Mouse (Mus musculus) liver, embryonic 11.5 days (tissue): Measurements from ENCODE around the gene Klhl36. TPM values are rescaled to one million over a fixed set of nuclear protein-coding genes. Genes with fewer than 3 reads are reported as not detected.
A peak's percentile ranks its signal among the peaks of the same experiment; 100 is the strongest.

Experiments used
- ATAC-seq: fragments of 200-750 bp; cut with Nextera tagmentation; replicated peaks from 2 replicates; pipeline ENCODE4 v1.8.0; 2017; ENCODE audit warnings: moderate number of reproducible peaks, mild to moderate bottlenecking, moderate TSS enrichment, moderate library complexity; ENCODE audit not compliant: low FRiP score
- DNase-seq: peaks from one replicate; pipeline ENCODE4 v3.0.0-alpha.2; 2017; ENCODE audit warnings: low spot score
- H3K27ac ChIP-seq: fragments of 300-500 bp; sonication (generic); 2 replicates; pipeline ENCODE4 v1.5.1; 2014; ENCODE audit warnings: mild to moderate bottlenecking, low read depth, low read length, control low read depth
- H3K27me3 ChIP-seq: fragments of 300-500 bp; sonication (generic); replicated peaks from 2 replicates; pipeline ENCODE4 v1.6.1; 2014; ENCODE audit warnings: low read length, mixed read lengths; ENCODE audit not compliant: control insufficient read depth, insufficient read depth
- H3K36me3 ChIP-seq: fragments of 300-500 bp; sonication (generic); 2 replicates; pipeline ENCODE4 v1.6.1; 2014; ENCODE audit warnings: mild to moderate bottlenecking, low read length, moderate library complexity, mixed read lengths; ENCODE audit not compliant: control insufficient read depth, insufficient read depth
- H3K4me1 ChIP-seq: fragments of 300-500 bp; sonication (generic); replicated peaks from 2 replicates; pipeline ENCODE4 v1.6.1; 2014; ENCODE audit warnings: low read length, mixed read lengths; ENCODE audit not compliant: control insufficient read depth, insufficient read depth
- H3K4me2 ChIP-seq: fragments of 300-500 bp; sonication (generic); 2 replicates; pipeline ENCODE4 v1.6.1; 2014; ENCODE audit warnings: mild to moderate bottlenecking, control low read depth, moderate library complexity
- H3K4me3 ChIP-seq: fragments of 300-500 bp; sonication (generic); 2 replicates; pipeline ENCODE4 v1.5.1; 2014; ENCODE audit warnings: low read depth, low read length, control low read depth
- H3K9ac ChIP-seq: fragments of 300-500 bp; sonication (generic); 2 replicates; pipeline ENCODE4 v1.6.1; 2014; ENCODE audit warnings: low read depth, low read length, control low read depth
- H3K9me3 ChIP-seq: fragments of 300-500 bp; sonication (generic); 2 replicates; pipeline ENCODE4 v1.6.1; 2016; ENCODE audit warnings: low read length, inconsistent platforms, mixed read lengths; ENCODE audit not compliant: control insufficient read depth
- WGBS: fragments of 180-500 bp; shearing (Covaris S2); extraction: QIAGEN DNeasy Blood & Tissue Kit; methylation state at CpG from one replicate; pipeline ENCODE4 v1.1.7; 2014; 5-methylcytosine and 5-hydroxymethylcytosine counted together
- polyA plus RNA-seq: library from polyadenylated mRNA; unstranded; fragments of >200 nt; fragmentation: Nextera tagmentation; extraction: Ambion mirVana; gene quantifications from 2 replicates; pipeline ENCODE4 v1.2.1, GENCODE M21; 2014

Klhl36 gene
- polyA plus RNA-seq, 1 experiment from 2014 or later, result 9.1 TPM

DNA sequence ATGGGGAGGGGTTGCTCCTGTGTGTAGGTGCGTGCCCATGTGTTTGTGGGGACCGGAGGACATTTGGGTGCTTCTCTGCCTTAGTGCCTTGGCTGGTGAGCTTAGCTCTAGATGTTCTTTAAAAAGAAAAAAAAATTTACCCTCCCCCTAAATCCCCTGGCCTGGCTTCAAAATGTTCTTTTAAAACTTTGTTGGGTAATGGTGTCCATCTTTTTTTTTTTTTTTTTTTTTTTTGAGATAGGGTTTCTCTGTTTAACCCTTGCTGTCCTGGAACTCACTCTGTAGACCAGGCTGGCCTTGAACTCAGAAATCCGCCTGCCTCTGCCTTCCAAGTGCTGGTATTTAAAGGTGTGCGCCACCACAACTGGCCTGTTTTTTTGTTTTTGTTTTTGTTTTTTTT lies 53.2 kb downstream of the Klhl36 start:
- 76% methylated on average over 4 of the region's 4 CpGs for WGBS
- Histone ChIP-seq H3K36me3 (peaks cover 3% of the 10 kb centered on the region; the same call in 1 of the 2 replicates), H3K9ac (peak overlapping the region; percentile 44; the same call in 1 of the 2 replicates), H3K27ac (peak overlapping the region; percentile 35), H3K9me3 (no peaks in the 10 kb centered on the region), H3K4me1 (peaks cover 76% of the 10 kb centered on the region), H3K27me3 (no peaks in the 10 kb centered on the region), H3K4me2 (peak overlapping the region; percentile 75), H3K4me3 (no peak overlapping the region)
- ATAC-seq (no peak), DNase-seq (no peak)

DNA sequence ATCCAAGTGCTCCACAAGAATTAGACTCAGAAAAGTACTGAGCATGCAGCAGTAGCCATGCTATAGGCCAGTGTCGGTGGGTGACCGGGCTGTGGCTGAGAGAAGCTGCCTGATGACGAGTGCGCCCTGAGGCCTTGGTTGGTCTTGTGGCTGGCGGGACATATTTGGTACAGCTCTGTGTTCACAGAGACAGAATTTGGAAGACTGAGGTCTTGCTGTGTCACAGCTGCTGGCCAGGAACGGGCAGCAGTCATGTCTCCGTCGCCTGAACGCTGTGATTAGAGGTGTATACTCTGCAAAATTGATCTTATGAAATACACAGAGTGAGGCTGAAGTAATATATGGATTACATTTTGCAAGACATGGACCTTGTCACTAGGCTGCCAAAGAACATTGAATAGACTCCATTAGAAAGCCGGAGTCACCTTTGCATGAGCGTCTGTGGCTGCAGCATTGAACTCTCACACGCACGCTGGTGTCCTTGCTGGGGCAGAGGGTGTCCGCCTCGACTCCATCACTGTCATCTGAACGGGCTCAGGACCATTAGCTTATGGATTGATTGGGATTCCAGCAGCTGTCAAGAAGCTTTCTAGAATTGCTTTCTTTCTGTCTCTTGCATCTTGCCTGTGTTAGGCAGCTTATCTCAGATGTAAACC lies 54.3 kb downstream of the Klhl36 start:
- DNase-seq, result no peak
- H3K27me3 ChIP-seq, result no peaks in the 10 kb centered on the region
- peaks cover 87% of the 10 kb centered on the region for H3K4me1 ChIP-seq
- peaks cover 3% of the 10 kb centered on the region; the same call in 1 of the 2 replicates for H3K36me3 ChIP-seq
- H3K4me3 ChIP-seq, result peak overlapping the region; percentile 8
- peak overlapping the region; percentile 26; the same call in 1 of the 2 replicates for H3K9ac ChIP-seq
- peak overlapping the region; percentile 62 for H3K4me2 ChIP-seq
- no peaks in the 10 kb centered on the region for H3K9me3 ChIP-seq
- ATAC-seq, result no peak
- 64% methylated on average over 16 of the region's 16 CpGs for WGBS
- H3K27ac ChIP-seq, result peak overlapping the region; percentile 87

DNA sequence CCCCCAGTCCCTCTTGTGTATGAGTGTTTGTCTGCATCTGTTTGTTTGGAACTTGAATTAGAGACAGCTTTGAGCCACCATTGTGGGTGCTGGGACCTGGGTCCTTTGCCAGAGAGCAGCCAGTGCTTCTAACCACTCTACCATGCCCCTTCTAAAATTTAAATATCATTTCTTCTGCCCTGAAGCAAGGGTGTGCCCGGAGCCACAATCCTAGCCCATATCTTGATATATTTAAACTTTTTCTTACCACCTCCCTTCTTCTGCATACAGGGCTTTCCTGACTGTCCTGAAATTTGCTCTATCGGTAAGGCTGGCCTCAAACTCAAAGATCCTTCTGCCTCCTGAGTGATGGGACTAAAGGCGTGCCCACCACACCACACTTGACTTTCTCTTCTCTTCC lies 55.3 kb downstream of the Klhl36 start:
- peak overlapping the region; percentile 87 for H3K27ac ChIP-seq
- H3K9me3 ChIP-seq, result no peaks in the 10 kb centered on the region
- peaks cover 3% of the 10 kb centered on the region; the same call in 1 of the 2 replicates for H3K36me3 ChIP-seq
- WGBS, result 51% methylated on average over 3 of the region's 3 CpGs
- ATAC-seq, result no peak; the same call in 1 of the 2 replicates
- H3K4me3 ChIP-seq, result peak overlapping the region; percentile 10; the same call in 1 of the 2 replicates
- no peak for DNase-seq
- H3K27me3 ChIP-seq, result no peaks in the 10 kb centered on the region
- peaks cover 90% of the 10 kb centered on the region for H3K4me1 ChIP-seq
- peak overlapping the region; percentile 62 for H3K4me2 ChIP-seq
- peak overlapping the region; percentile 11 for H3K9ac ChIP-seq

DNA sequence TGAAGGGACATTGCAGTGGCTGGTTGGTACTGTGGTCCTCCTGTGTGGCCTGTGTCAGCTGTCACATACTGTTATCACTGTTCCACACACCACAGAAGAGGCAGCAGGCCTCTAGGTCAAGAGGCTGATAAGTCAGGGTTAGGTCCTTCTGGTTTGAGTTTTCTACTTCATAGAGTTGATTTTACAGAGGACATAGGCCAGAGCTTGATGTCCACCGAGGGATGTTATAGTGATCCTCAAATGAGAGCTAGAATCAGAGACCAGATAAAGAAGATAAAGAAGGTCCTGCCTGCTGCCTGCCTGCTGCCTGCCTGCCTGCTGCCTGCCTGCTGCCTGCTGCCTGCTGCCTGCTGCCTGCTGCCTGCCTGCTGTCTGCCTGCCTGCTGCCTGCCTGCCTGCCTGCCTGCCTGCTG lies 56.1 kb downstream of the Klhl36 start:
- H3K27ac ChIP-seq, result peak overlapping the region; percentile 87
- peak overlapping the region; percentile 62 for H3K4me2 ChIP-seq
- DNase-seq (no peak), ATAC-seq (peak; percentile 96)
- H3K4me1 ChIP-seq, result peaks cover 84% of the 10 kb centered on the region
- WGBS, result 16% methylated on average over 1 of the region's 1 CpGs
- H3K4me3 ChIP-seq, result peak overlapping the region; percentile 20; the same call in 1 of the 2 replicates
- no peaks in the 10 kb centered on the region for H3K9me3 ChIP-seq
- no peaks in the 10 kb centered on the region for H3K27me3 ChIP-seq
- H3K36me3 ChIP-seq, result peaks cover 3% of the 10 kb centered on the region; the same call in 1 of the 2 replicates
- no peak overlapping the region for H3K9ac ChIP-seq

DNA sequence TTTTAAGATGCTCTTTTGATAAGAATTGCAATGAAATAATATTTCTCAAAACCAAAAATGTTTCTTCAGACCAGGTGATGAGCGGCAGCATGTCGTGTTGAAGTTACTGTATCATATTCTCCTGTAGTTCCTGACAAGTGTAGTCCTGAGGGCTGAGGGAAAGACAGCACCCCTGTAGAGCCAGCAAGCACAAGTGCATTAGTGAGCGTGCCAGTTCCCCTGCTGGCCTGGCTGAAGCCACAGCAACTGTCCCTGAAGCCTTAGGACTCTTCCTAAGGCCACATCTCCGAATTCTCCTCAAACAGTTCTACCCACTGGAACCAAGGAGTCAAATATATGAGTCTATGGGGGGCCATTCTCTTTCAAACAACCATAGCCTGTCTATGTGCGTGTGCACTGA lies 61.2 kb downstream of the Klhl36 start:
- Histone ChIP-seq H3K4me1 (peaks cover 55% of the 10 kb centered on the region), H3K36me3 (peaks cover 3% of the 10 kb centered on the region; the same call in 1 of the 2 replicates), H3K27ac (no peak overlapping the region; the same call in 1 of the 2 replicates), H3K4me3 (no peak overlapping the region), H3K9ac (no peak overlapping the region), H3K4me2 (no peak overlapping the region), H3K27me3 (no peaks in the 10 kb centered on the region), H3K9me3 (no peaks in the 10 kb centered on the region)
- 87% methylated on average over 5 of the region's 5 CpGs for WGBS
- ATAC-seq (no peak), DNase-seq (no peak)

DNA sequence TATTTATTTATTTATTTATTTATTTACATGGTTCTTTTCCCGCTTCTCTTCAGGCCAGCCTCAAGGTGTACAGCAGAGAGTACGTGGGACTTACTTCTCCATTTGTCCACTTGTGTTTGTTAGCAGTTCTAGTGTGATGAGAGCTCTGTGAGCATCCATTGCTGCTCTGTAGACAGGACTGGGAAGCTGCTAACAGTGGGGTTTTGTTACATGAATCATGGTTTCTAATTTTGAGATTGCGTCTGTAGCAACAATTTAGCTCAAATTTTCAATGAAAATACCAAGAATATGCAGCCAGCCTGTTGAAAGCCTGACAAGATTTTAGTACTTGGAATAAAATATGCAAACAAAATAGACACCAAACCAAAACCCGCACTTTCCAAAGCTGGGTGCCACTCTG lies 63.4 kb downstream of the Klhl36 start:
- H3K9me3 ChIP-seq, result no peaks in the 10 kb centered on the region
- H3K27me3 ChIP-seq, result no peaks in the 10 kb centered on the region
- no peak overlapping the region for H3K4me2 ChIP-seq
- H3K9ac ChIP-seq, result no peak overlapping the region
- H3K36me3 ChIP-seq, result no peaks in the 10 kb centered on the region
- ATAC-seq, result no peak
- no peak overlapping the region for H3K27ac ChIP-seq
- WGBS, result 89% methylated on average over 4 of the region's 4 CpGs
- no peak for DNase-seq
- no peak overlapping the region for H3K4me3 ChIP-seq
- H3K4me1 ChIP-seq, result peaks cover 37% of the 10 kb centered on the region

DNA sequence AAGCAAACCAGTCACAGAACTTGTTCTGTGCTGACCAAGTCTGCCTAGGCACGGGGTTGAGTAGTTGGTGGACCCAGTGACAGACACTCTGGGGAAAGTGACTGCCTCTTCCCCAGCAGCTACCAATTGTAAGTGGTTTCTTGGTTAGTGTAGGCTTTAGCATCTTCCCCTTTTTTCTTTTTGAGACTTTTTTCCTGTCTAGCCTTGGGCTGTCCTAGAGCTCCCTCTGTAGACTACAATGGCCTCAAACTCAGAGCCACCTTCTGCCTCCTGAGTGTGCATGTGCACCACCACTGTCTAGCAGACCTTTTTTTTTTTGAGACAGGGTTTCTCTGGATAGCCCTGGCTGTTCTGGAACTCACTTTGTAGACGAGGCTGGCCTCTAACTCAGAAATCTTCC lies 64.4 kb downstream of the Klhl36 start:
- Histone ChIP-seq H3K9me3 (no peaks in the 10 kb centered on the region), H3K27ac (no peak overlapping the region), H3K9ac (no peak overlapping the region), H3K4me3 (no peak overlapping the region), H3K4me2 (no peak overlapping the region), H3K27me3 (no peaks in the 10 kb centered on the region), H3K4me1 (peaks cover 28% of the 10 kb centered on the region), H3K36me3 (peaks cover 2% of the 10 kb centered on the region; the same call in 1 of the 2 replicates)
- no peak for DNase-seq
- 0 out of 2 replicates have a peak, but pooled peaks have one; percentile 27 for ATAC-seq
- WGBS, result 59% methylated on average over 2 of the region's 2 CpGs
